9 mouse cellular contexts compared by ENCODE assay signal in genomic region chr8:120693861-120694493, GRCm38 (mm10). TPM values are rescaled to one million over a fixed set of nuclear protein-coding genes. Genes with fewer than 3 reads are reported as not detected.
DNase-seq lines count a peak whose midpoint lies in the region; ATAC-seq and TF ChIP-seq lines count a peak whose summit lies in the region.
"Had no signal": no experiment of that assay in that cellular context is flagged by ENCODE, and none has a peak within 500 bp of the region (broad histone marks: within the 10 kb centered on the region; RNA-seq: fewer than 3 reads in every experiment).

No protein-coding gene starts in this region.

- H3K9ac ChIP-seq in limb, embryonic 11.5 days (ENCODE audit: low read length) = 0 out of 2 replicates have a peak overlapping the region, but pooled peaks have one; percentile 19
- H3K9ac ChIP-seq: embryonic facial prominence, embryonic 12.5 days had no signal

- H3K36me3 ChIP-seq in limb, embryonic 11.5 days (ENCODE audit: control insufficient read depth, insufficient read depth, low read length) = no peaks in the 10 kb centered on the region
- H3K36me3 ChIP-seq in small intestine, adult 2 months (ENCODE audit: control insufficient read depth, insufficient read depth, low read length) = no peaks in the 10 kb centered on the region
- H3K36me3 ChIP-seq: embryonic facial prominence, embryonic 12.5 days had no signal

- no peak for ATAC-seq in limb, embryonic 11.5 days (ENCODE audit: insufficient number of reproducible peaks, low FRiP score, low TSS enrichment, low read depth)

- no peak; the same call in 1 of the 2 replicates for TF ChIP-seq POLR2A in small intestine, adult 2 months (IDR thresholded peaks at IDR 0.05; ENCODE audit: low read depth, low read length)

- WGBS in limb, embryonic 11.5 days = 23% methylated on average over 22 of the region's 22 CpGs
- 12% methylated on average over 22 of the region's 22 CpGs for WGBS in small intestine, adult 2 months

- H3K9me3 ChIP-seq in limb, embryonic 11.5 days (ENCODE audit: control insufficient read depth, low read length) = no peaks in the 10 kb centered on the region
- H3K9me3 ChIP-seq: embryonic facial prominence, embryonic 12.5 days had no signal

- H3K4me3 ChIP-seq in limb, embryonic 11.5 days (ENCODE audit: low read depth, low read length) = no peak overlapping the region
- H3K4me3 ChIP-seq in small intestine, adult 2 months (ENCODE audit: low read depth, low read length) = peak overlapping the region; percentile 49
- H3K4me3 ChIP-seq: embryonic facial prominence, embryonic 12.5 days had no signal

- no peak overlapping the region for H3K4me2 ChIP-seq in limb, embryonic 11.5 days (ENCODE audit: low read depth, severe bottlenecking)
- H3K4me2 ChIP-seq: embryonic facial prominence, embryonic 12.5 days had no signal

- no peak overlapping the region for H3K27ac ChIP-seq in limb, embryonic 11.5 days (replicated peaks; ENCODE audit: low read depth, low read length)
- H3K27ac ChIP-seq in small intestine, adult 2 months (ENCODE audit: insufficient read depth, low read depth, low read length) = peak overlapping the region; percentile 96
- H3K27ac ChIP-seq: embryonic facial prominence, embryonic 12.5 days had no signal

- peak; percentile 75 for DNase-seq in testis, postnatal 10 days (ENCODE audit: low spot score)
- no peak for DNase-seq in testis, postnatal 14 days (ENCODE audit: low spot score)
- peak; percentile 45 for DNase-seq in embryo, embryonic 9.5 days (ENCODE audit: extremely low spot score)
- DNase-seq in limb, embryonic 11.5 days (ENCODE audit: low spot score) = peak; percentile 49
- DNase-seq in layer of hippocampus, postnatal 10 days (ENCODE audit: low spot score in 2 of 2) = no peak
- no peak for DNase-seq in cerebellum, postnatal 10 days
- no peak for DNase-seq in neural tube, embryonic 10.5 days (ENCODE audit: extremely low spot score, low spot score)

- H3K27me3 ChIP-seq in limb, embryonic 11.5 days (ENCODE audit: control insufficient read depth, insufficient read depth, low read length) = no peaks in the 10 kb centered on the region
- no peaks in the 10 kb centered on the region for H3K27me3 ChIP-seq in small intestine, adult 2 months (ENCODE audit: control insufficient read depth, insufficient read depth, low read length)
- H3K27me3 ChIP-seq: embryonic facial prominence, embryonic 12.5 days had no signal

- peaks cover 4% of the 10 kb centered on the region; the same call in 1 of the 2 replicates for H3K4me1 ChIP-seq in limb, embryonic 11.5 days (ENCODE audit: control insufficient read depth, insufficient read depth, low read length)
- peaks cover 19% of the 10 kb centered on the region for H3K4me1 ChIP-seq in small intestine, adult 2 months (ENCODE audit: control insufficient read depth, insufficient read depth, insufficient read length, low read length)

- TF ChIP-seq CTCF in small intestine, adult 2 months (IDR thresholded peaks at IDR 0.05; ENCODE audit: extremely low read depth, insufficient read length, insufficient replicate concordance, low read depth, low read length) = peak; percentile 4; the same call in 1 of the 2 replicates

RNA-seq across cellular contexts. Expression of gene Emc8, which starts 25.6 kb away (rescaled TPM):
- 369 TPM in 2 replicates for polyA plus RNA-seq in limb, embryonic 11.5 days (2014; fragmentation: Nextera tagmentation; extraction: Ambion mirVana)
- polyA plus RNA-seq in small intestine, adult 2 months (2012; rRNA removed) = 65.0 and 109 TPM in 2 replicates
- total RNA-seq in layer of hippocampus, postnatal 10 days (2021) = 10 to 100 TPM; 70.7 to 82.3 TPM

RNA-seq across cellular contexts. Expression of gene Cox4i1, which starts 26.0 kb away (rescaled TPM):
- polyA plus RNA-seq in limb, embryonic 11.5 days (2014; fragmentation: Nextera tagmentation; extraction: Ambion mirVana) = 876 and 921 TPM in 2 replicates
- 631 and 1,064 TPM in 2 replicates for polyA plus RNA-seq in small intestine, adult 2 months (2012; rRNA removed)
- 100 to 1,000 TPM; 930 to 997 TPM for total RNA-seq in layer of hippocampus, postnatal 10 days (2021)

RNA-seq across cellular contexts. Expression of gene Gm27021, which starts 26.1 kb away (rescaled TPM):
- 1.7 and 2.1 TPM in 2 replicates for polyA plus RNA-seq in limb, embryonic 11.5 days (2014; fragmentation: Nextera tagmentation; extraction: Ambion mirVana)
- polyA plus RNA-seq in small intestine, adult 2 months (2012; rRNA removed) = 11.4 TPM in 1 of 2 replicates, not detected in the other
- under 1 TPM in 1 of 2 experiments, not detected in 1; 0.51 TPM for total RNA-seq in layer of hippocampus, postnatal 10 days (2021)

RNA-seq across cellular contexts. Expression of gene Irf8, which starts 42.2 kb away (rescaled TPM):
- 2.1 and 2.4 TPM in 2 replicates for polyA plus RNA-seq in limb, embryonic 11.5 days (2014; fragmentation: Nextera tagmentation; extraction: Ambion mirVana)
- polyA plus RNA-seq in small intestine, adult 2 months (2012; rRNA removed) = 48.7 and 124 TPM in 2 replicates
- 1 to 10 TPM; 4.2 to 4.8 TPM for total RNA-seq in layer of hippocampus, postnatal 10 days (2021)

RNA-seq across cellular contexts. Expression of gene 1190005I06Rik, which starts 46.5 kb away (rescaled TPM):
- polyA plus RNA-seq in limb, embryonic 11.5 days (2014; fragmentation: Nextera tagmentation; extraction: Ambion mirVana) = 4.7 and 6.2 TPM in 2 replicates
- polyA plus RNA-seq in small intestine, adult 2 months (2012; rRNA removed) = 1.6 and 3.6 TPM in 2 replicates
- total RNA-seq in layer of hippocampus, postnatal 10 days (2021) = 10 to 100 TPM in 1 of 2 experiments, 1 to 10 TPM in 1; 9.0 to 13.1 TPM

Comparison
In these comparisons a context has a peak if more than half of its experiments do, and no peak if none do; other contexts are left out.
1. DNase-seq: peak in testis, postnatal 10 days (single experiment), embryo, embryonic 9.5 days (single experiment) and limb, embryonic 11.5 days (single experiment); none in testis, postnatal 14 days (single experiment), layer of hippocampus, postnatal 10 days (0 of 2), cerebellum, postnatal 10 days (0 of 2) and neural tube, embryonic 10.5 days (single experiment).